Mouse (Mus musculus) spleen, postnatal 14 days (tissue): ENCODE data around the gene Fbxl17.

ENCODE experiments used
- DNase-seq, 2 experiments: peaks; one replicate each; pipeline ENCODE4 v3.0.0; 2021 to 2022; ENCODE audit warnings: low spot score in 2 of 2

Gene Fbxl17

GRCm38 (mm10) chr17:63053311-63053710, 446.5 kb downstream of the Fbxl17 start:
- DNase-seq = no peak

- no peak for DNase-seq
Observed at GRCm38 (mm10) chr17:63046401-63046800, 453.4 kb downstream of the Fbxl17 start.

- DNase-seq = no peak
Observed at GRCm38 (mm10) chr17:63045297-63045696, 454.5 kb downstream of the Fbxl17 start.

- no peak for DNase-seq
Observed at GRCm38 (mm10) chr17:63043046-63043675, 456.7 kb downstream of the Fbxl17 start.

- DNase-seq = no peak
Observed at GRCm38 (mm10) chr17:63037562-63037961, 462.3 kb downstream of the Fbxl17 start.

- no peak for DNase-seq
Observed at GRCm38 (mm10) chr17:63033141-63033540, 466.7 kb downstream of the Fbxl17 start.

GRCm38 (mm10) chr17:63029105-63029504, 470.7 kb downstream of the Fbxl17 start:
- DNase-seq = no peak

GRCm38 (mm10) chr17:63025238-63025637, 474.6 kb downstream of the Fbxl17 start:
- no peak for DNase-seq

GRCm38 (mm10) chr17:63017605-63018167, 482.1 kb downstream of the Fbxl17 start:
- DNase-seq = no peak

GRCm38 (mm10) chr17:63012571-63012923, 487.3 kb downstream of the Fbxl17 start:
- no peak for DNase-seq

GRCm38 (mm10) chr17:63011893-63012570, 487.8 kb downstream of the Fbxl17 start:
- DNase-seq = peak; percentile 12 to 33

- no peak for DNase-seq
Observed at GRCm38 (mm10) chr17:63010830-63011229, 489.0 kb downstream of the Fbxl17 start.

- no peak for DNase-seq
Observed at GRCm38 (mm10) chr17:63008788-63009187, 491.0 kb downstream of the Fbxl17 start.

- DNase-seq = peak in 1 of 2 experiments; percentile 9
Observed at GRCm38 (mm10) chr17:63008277-63008676, 491.5 kb downstream of the Fbxl17 start.

GRCm38 (mm10) chr17:63007876-63008275, 491.9 kb downstream of the Fbxl17 start:
- no peak for DNase-seq
